Mouse (Mus musculus): Measurements from ENCODE around the gene Gm1110.

- TF ChIP-seq CTCF (IDR thresholded peaks at IDR 0.05; ENCODE audit: low read depth, low read length) (no peak), GATA1 (IDR thresholded peaks at IDR 0.05; ENCODE audit: borderline replicate concordance, low read length) (no peak), GATA2 (IDR thresholded peaks at IDR 0.05; ENCODE audit: borderline replicate concordance, low read depth, low read length) (no peak), TAL1 (conservative IDR thresholded peaks at IDR 0.05; ENCODE audit: low read depth, low read length) (no peak), POLR2AphosphoS5 (IDR thresholded peaks at IDR 0.05; ENCODE audit: insufficient replicate concordance, low read depth, low read length) (no peak)
Observed at GRCm38 (mm10) chr9:26919778-26920177, 3.1 kb downstream of the Gm1110 start.

Data from G1E (cell line).